Mouse (Mus musculus): ENCODE data around the gene Gm44511. TPM values are rescaled to one million over a fixed set of nuclear protein-coding genes. Genes with fewer than 3 reads are reported as not detected.
"Not testable (repeated sequence)": the region's sequence is repeated elsewhere in the genome, so short reads cannot be mapped to it uniquely, and the experiment has no call there.

Gm44511 gene
- polyA plus RNA-seq, 1 experiment from 2014 or later, result not detected

DNA sequence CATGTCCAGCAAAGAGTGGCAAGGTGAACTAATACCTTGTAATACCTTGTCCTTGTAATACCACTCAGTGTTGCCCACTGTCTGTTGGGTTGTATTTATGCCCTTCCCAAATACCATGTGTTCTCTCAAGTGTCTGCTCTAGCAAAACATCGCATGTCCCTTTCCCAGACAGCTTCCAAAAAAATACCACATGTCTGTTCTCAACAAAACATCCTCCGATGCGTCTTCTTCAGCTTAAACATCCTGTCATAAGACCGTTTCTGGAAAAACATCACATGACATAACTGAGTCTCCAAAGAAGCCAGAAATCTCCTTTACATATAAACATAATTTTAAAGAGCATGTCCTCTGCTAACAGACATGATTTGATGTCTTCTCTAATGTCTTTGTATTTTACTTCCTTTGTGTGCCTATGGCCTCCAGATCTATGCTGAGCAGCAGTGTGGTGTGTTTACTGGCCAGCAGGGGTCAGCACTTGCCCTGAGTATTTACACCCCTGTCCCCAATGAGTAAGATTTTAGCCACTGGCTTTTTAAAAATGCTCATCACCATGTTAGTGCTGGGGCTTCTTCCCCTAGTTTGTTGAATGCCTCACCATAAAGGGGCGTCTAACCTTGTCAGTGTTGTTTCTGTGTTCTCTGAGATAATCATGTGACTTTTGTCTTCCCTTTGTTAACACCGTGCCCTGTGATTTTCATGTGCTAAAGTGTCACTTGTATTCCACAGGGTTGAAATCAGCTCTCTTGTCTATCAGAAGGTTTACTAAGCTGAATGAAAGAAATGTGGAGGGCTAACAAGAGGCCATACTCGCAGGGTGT lies 21.1 kb downstream of the Gm44511 start:
- not testable (repeated sequence) for H3K27ac ChIP-seq; H3K9ac ChIP-seq (ENCODE audit: low read depth, low read length); ATAC-seq (replicated peaks; ENCODE audit: low FRiP score, low read depth); H3K4me2 ChIP-seq (ENCODE audit: low read length); H3K36me3 ChIP-seq (ENCODE audit: insufficient read depth, low read length); H3K9me3 ChIP-seq (replicated peaks; ENCODE audit: low read length); H3K4me3 ChIP-seq (replicated peaks; ENCODE audit: low read depth, low read length); H3K4me1 ChIP-seq (replicated peaks; ENCODE audit: insufficient read depth, low read length); H3K27me3 ChIP-seq (ENCODE audit: insufficient read depth, low read length)
- peak; percentile 83 for DNase-seq (ENCODE audit: low spot score)
- 64% methylated on average over 7 of the region's 7 CpGs for WGBS
- peak; percentile 72 for TF ChIP-seq CTCF (IDR thresholded peaks at IDR 0.05; ENCODE audit: low read depth)

DNA sequence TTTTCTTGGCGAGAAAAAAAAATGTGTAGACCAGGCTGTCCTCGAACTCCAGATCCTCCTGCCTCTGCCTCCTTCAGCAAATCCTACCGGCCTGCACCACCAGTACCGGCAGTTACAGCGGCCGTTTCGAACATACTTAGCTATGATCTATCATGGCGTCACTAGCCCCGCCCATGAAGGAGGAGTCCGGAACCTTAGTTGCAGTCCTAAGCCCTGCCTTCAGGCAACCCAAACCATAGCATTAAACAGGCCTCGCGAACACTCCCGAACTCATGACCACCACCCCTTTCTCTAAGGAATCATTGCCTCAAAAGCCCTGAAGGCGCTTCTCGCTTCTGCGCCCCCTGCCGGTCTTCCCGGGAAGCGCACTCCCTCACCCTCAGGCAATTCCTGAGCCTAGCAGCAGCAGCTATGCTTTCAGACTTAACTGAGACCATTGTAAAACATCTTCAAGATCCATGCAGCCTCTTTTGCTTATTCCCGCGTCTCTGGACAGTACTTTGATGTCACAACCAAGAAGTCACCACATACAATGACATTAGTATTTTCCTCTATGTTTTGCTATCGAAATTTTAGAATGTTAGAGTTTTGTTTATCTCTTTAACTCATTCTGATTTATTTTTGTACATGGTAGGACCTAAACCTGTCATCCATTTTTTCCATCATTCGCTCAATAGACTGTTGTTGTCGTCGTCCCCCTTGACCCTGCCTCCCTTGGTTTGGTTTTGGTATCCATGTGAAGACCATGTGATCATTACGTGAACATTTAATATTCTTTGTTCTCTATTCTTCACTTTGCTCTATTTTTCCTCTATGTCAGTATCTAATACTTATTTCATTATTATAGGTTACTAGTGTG lies 22.9 kb downstream of the Gm44511 start:
- Histone ChIP-seq H3K9me3 (replicated peaks; ENCODE audit: low read length) (no peaks in the 10 kb centered on the region), H3K4me3 (replicated peaks; ENCODE audit: low read depth, low read length) (peak overlapping the region; percentile 40), H3K9ac (ENCODE audit: low read depth, low read length) (no peak overlapping the region), H3K36me3 (ENCODE audit: insufficient read depth, low read length) (no peaks in the 10 kb centered on the region), H3K27ac (no peak overlapping the region), H3K4me2 (ENCODE audit: low read length) (peak overlapping the region; percentile 62), H3K4me1 (replicated peaks; ENCODE audit: insufficient read depth, low read length) (no peaks in the 10 kb centered on the region), H3K27me3 (ENCODE audit: insufficient read depth, low read length) (no peaks in the 10 kb centered on the region)
- TF ChIP-seq CTCF (IDR thresholded peaks at IDR 0.05; ENCODE audit: low read depth), result peak; percentile 99
- DNase-seq (ENCODE audit: low spot score) (peak; percentile 99), ATAC-seq (replicated peaks; ENCODE audit: low FRiP score, low read depth) (peak; percentile 95)
- 6% methylated on average over 26 of the region's 26 CpGs for WGBS

GRCm38 (mm10) chr6:128802557-128802956 lies 23.6 kb downstream of the Gm44511 start:
- Histone ChIP-seq H3K36me3 (ENCODE audit: insufficient read depth, low read length) (no peaks in the 10 kb centered on the region), H3K27me3 (ENCODE audit: insufficient read depth, low read length) (no peaks in the 10 kb centered on the region), H3K4me2 (ENCODE audit: low read length) (peak overlapping the region; percentile 62), H3K4me3 (replicated peaks; ENCODE audit: low read depth, low read length) (peak overlapping the region; percentile 40), H3K9me3 (replicated peaks; ENCODE audit: low read length) (no peaks in the 10 kb centered on the region), H3K27ac (0 out of 2 replicates have a peak overlapping the region, but pooled peaks have one; percentile 31), H3K4me1 (replicated peaks; ENCODE audit: insufficient read depth, low read length) (no peaks in the 10 kb centered on the region), H3K9ac (ENCODE audit: low read depth, low read length) (peak overlapping the region; percentile 40; the same call in 1 of the 2 replicates)
- no peak for TF ChIP-seq CTCF (IDR thresholded peaks at IDR 0.05; ENCODE audit: low read depth)
- WGBS, result 7% methylated on average over 10 of the region's 10 CpGs
- peak; percentile 45 for ATAC-seq (replicated peaks; ENCODE audit: low FRiP score, low read depth)
- DNase-seq (ENCODE audit: low spot score), result peak; percentile 24

- 86% methylated on average over 5 of the region's 5 CpGs for WGBS
- H3K36me3 ChIP-seq (ENCODE audit: insufficient read depth, low read length); H3K4me1 ChIP-seq (replicated peaks; ENCODE audit: insufficient read depth, low read length); H3K27ac ChIP-seq; H3K4me2 ChIP-seq (ENCODE audit: low read length); H3K4me3 ChIP-seq (replicated peaks; ENCODE audit: low read depth, low read length); DNase-seq (ENCODE audit: low spot score); H3K9me3 ChIP-seq (replicated peaks; ENCODE audit: low read length); H3K9ac ChIP-seq (ENCODE audit: low read depth, low read length); ATAC-seq (replicated peaks; ENCODE audit: low FRiP score, low read depth); H3K27me3 ChIP-seq (ENCODE audit: insufficient read depth, low read length): not testable (repeated sequence)
Measured at GRCm38 (mm10) chr6:128800696-128801095, 25.4 kb downstream of the Gm44511 start.

DNA sequence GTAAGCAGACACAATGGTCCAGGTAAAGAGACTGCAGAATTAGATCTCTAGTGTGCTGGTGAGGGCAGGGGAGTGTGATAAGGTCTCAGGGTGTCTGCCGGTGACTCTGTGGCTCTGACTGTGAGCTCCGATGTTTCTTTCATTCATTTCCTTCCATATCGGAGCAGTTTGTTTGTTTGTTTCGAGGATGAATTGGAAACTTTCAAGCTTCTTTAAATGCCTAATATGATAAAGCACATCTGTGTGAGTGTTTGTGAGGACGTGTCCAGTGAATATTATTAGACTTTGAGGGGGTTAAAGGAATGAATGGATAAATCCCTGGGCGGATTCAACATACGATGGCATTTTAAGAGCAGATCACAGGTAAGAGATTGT lies 26.2 kb downstream of the Gm44511 start:
- no peak for DNase-seq (ENCODE audit: low spot score)
- Histone ChIP-seq H3K9ac (ENCODE audit: low read depth, low read length) (no peak overlapping the region), H3K4me3 (replicated peaks; ENCODE audit: low read depth, low read length) (peak overlapping the region; percentile 66), H3K36me3 (ENCODE audit: insufficient read depth, low read length) (no peaks in the 10 kb centered on the region), H3K4me1 (replicated peaks; ENCODE audit: insufficient read depth, low read length) (no peaks in the 10 kb centered on the region), H3K27me3 (ENCODE audit: insufficient read depth, low read length) (no peaks in the 10 kb centered on the region), H3K27ac (0 out of 2 replicates have a peak overlapping the region, but pooled peaks have one; percentile 93), H3K4me2 (ENCODE audit: low read length) (peak overlapping the region; percentile 47), H3K9me3 (replicated peaks; ENCODE audit: low read length) (no peaks in the 10 kb centered on the region)
- no peak for TF ChIP-seq CTCF (IDR thresholded peaks at IDR 0.05; ENCODE audit: low read depth)
- 18% methylated on average over 7 of the region's 7 CpGs for WGBS
- no peak for ATAC-seq (replicated peaks; ENCODE audit: low FRiP score, low read depth)

DNA sequence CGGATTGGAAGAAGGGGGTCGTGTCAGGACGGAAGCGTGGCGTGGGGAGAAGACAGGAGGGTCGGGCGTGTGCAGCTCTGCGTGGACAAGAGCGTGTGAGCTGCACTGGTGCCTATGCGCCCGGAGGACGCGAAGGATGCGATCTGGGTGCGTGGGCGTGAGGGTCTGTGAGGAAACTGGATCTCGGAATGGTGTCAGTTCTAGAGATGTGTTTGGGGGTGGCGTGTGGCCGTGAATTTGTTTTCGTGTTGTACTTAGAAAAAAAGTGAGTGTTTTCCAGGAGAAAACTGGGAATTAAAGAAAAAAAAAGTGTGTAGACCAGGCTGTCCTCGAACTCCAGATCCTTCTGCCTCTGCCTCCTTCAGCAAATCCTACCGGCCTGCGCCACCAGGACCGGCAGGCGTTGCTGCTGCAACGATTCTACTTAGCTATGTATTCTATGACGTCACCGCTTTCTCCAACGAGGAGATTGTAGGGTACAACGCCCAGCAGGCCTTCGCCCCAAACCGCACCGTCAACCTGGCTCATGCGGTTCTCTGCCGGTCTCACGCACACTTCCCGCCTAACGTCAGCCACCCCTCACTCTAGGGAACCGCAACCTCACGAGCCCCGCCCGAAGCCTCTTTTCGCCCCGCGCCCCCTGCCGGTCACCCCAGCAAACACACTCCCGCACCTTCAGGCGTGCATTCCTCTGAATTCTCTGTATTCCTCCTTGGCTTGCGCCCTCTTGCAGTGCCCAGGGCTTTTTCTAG lies 26.8 kb downstream of the Gm44511 start:
- H3K4me3 ChIP-seq (replicated peaks; ENCODE audit: low read depth, low read length), result peak overlapping the region; percentile 66
- ATAC-seq (replicated peaks; ENCODE audit: low FRiP score, low read depth), result peak; percentile 60
- under 1% methylated on average over 49 of the region's 49 CpGs for WGBS

DNA sequence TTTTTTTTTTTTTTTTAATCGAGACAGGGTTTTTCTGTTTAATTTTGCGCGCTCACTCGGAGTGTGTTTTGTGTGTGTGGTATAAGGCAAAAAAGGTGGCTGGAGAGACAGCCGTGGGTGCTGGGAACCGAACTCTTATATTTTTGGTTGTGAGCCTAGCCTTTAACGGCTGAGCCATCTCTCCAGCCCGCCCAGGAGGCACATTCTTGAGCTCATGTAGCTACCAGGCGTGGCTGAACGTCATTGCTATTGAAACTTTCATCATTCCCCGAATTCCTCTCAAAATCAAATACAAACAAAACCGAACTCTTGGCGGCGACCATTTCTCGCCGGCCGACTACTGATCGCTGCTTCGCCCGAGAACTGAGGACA lies 27.4 kb downstream of the Gm44511 start:
- H3K27me3 ChIP-seq (ENCODE audit: insufficient read depth, low read length); H3K9me3 ChIP-seq (replicated peaks; ENCODE audit: low read length); H3K36me3 ChIP-seq (ENCODE audit: insufficient read depth, low read length); H3K4me1 ChIP-seq (replicated peaks; ENCODE audit: insufficient read depth, low read length): not testable (repeated sequence)
- peak; percentile 89 for DNase-seq (ENCODE audit: low spot score)
- Histone ChIP-seq H3K9ac (ENCODE audit: low read depth, low read length) (peak overlapping the region; percentile 72), H3K4me3 (replicated peaks; ENCODE audit: low read depth, low read length) (peak overlapping the region; percentile 66), H3K27ac (peak overlapping the region; percentile 93), H3K4me2 (ENCODE audit: low read length) (peak overlapping the region; percentile 47)
- WGBS, result under 1% methylated on average over 20 of the region's 20 CpGs
- ATAC-seq (replicated peaks; ENCODE audit: low FRiP score, low read depth), result peak; percentile 21; the same call in 1 of the 2 replicates

More for the DNA sequence above, 26.8 kb downstream of the Gm44511 start:
- H3K4me2 ChIP-seq (ENCODE audit: low read length), result peak overlapping the region; percentile 47
- not testable (repeated sequence) for H3K9me3 ChIP-seq (replicated peaks; ENCODE audit: low read length); H3K27me3 ChIP-seq (ENCODE audit: insufficient read depth, low read length); H3K4me1 ChIP-seq (replicated peaks; ENCODE audit: insufficient read depth, low read length); H3K36me3 ChIP-seq (ENCODE audit: insufficient read depth, low read length)
- DNase-seq (ENCODE audit: low spot score), result peak; percentile 92
- peak overlapping the region; percentile 72 for H3K9ac ChIP-seq (ENCODE audit: low read depth, low read length)
- peak overlapping the region; percentile 93 for H3K27ac ChIP-seq
- TF ChIP-seq CTCF (IDR thresholded peaks at IDR 0.05; ENCODE audit: low read depth), result peak; percentile 85

Data from kidney, postnatal 0 days (tissue).